Mouse (Mus musculus) liver, postnatal 0 days (tissue): ENCODE measurements at regions not wholly inside any gene's neighbourhood (a gene's known extent, or its start where the extent isn't known, plus 50 kb on each side); places are given as distances from the start of the nearest gene placed in this dataset.

Experiments
- CTCF ChIP-seq: sonication (generic); IDR thresholded peaks from 2 replicates; pipeline ENCODE4 v1.5.1; 2016; ENCODE audit warnings: antibody characterized with exemption, low read depth
- EP300 ChIP-seq: IDR thresholded peaks from 2 replicates; pipeline ENCODE4 v1.6.1; 2016; ENCODE audit warnings: antibody characterized with exemption, low read depth, mild to moderate bottlenecking

GRCm38 (mm10) chr8:10926518-10926915 lies 81.7 kb downstream of the Irs2 start:
- TF ChIP-seq CTCF: no peak
- TF ChIP-seq EP300: no peak
